Mouse (Mus musculus) lung, postnatal 0 days (tissue): ENCODE data around the gene Bloc1s5. TPM values are rescaled to one million over a fixed set of nuclear protein-coding genes. Genes with fewer than 3 reads are reported as not detected.

Experiments
- ATAC-seq: fragments of 200-750 bp; cut with Nextera tagmentation; 2 replicates; pipeline ENCODE4 v1.8.0; 2017; ENCODE audit warnings: moderate library complexity
- DNase-seq: peaks from one replicate; pipeline ENCODE4 v3.0.0-alpha.2; 2016; ENCODE audit warnings: low spot score
- H3K27ac ChIP-seq: fragments of 300-500 bp; sonication (generic); 2 replicates; pipeline ENCODE4 v1.5.1; 2014; ENCODE audit warnings: antibody characterized with exemption, mild to moderate bottlenecking, low read length, mixed read lengths
- H3K27me3 ChIP-seq: fragments of 300-500 bp; sonication (generic); replicated peaks from 2 replicates; pipeline ENCODE4 v1.6.1; 2014; ENCODE audit warnings: low read length, mixed read lengths; ENCODE audit not compliant: insufficient read depth
- H3K36me3 ChIP-seq: fragments of 300-500 bp; sonication (generic); 2 replicates; pipeline ENCODE4 v1.6.1; 2014; ENCODE audit warnings: low read length, mixed read lengths; ENCODE audit not compliant: insufficient read depth
- H3K4me1 ChIP-seq: fragments of 300-500 bp; sonication (generic); 2 replicates; pipeline ENCODE4 v1.6.1; 2014; ENCODE audit warnings: antibody characterized with exemption, low read depth, low read length, mixed read lengths; ENCODE audit not compliant: insufficient read depth
- H3K4me2 ChIP-seq: fragments of 300-500 bp; sonication (generic); replicated peaks from 2 replicates; pipeline ENCODE4 v1.6.1; 2014; ENCODE audit warnings: low read depth, mild to moderate bottlenecking, low read length, moderate library complexity, mixed read lengths
- H3K4me3 ChIP-seq: fragments of 300-500 bp; sonication (generic); 2 replicates; pipeline ENCODE4 v1.5.1; 2014; ENCODE audit warnings: low read depth, low read length
- H3K9ac ChIP-seq: fragments of 300-500 bp; sonication (generic); replicated peaks from 2 replicates; pipeline ENCODE4 v1.6.1; 2014; ENCODE audit warnings: low read depth, mild to moderate bottlenecking
- H3K9me3 ChIP-seq: fragments of 300-500 bp; sonication (generic); 2 replicates; pipeline ENCODE4 v1.6.1; 2016; ENCODE audit warnings: low read length, mixed read lengths
- CTCF ChIP-seq: IDR thresholded peaks from 2 replicates; pipeline ENCODE4 v1.5.1; 2016; ENCODE audit warnings: antibody characterized with exemption, mild to moderate bottlenecking
- EP300 ChIP-seq: IDR thresholded peaks from 2 replicates; pipeline ENCODE4 v1.6.1; 2016; ENCODE audit warnings: antibody characterized with exemption, mild to moderate bottlenecking, control low read depth
- WGBS: fragments of 180-500 bp; shearing (Covaris S2); extraction: QIAGEN DNeasy Blood & Tissue Kit; methylation state at CpG from one replicate; pipeline ENCODE4 v1.1.7; 2014; 5-methylcytosine and 5-hydroxymethylcytosine counted together
- polyA plus RNA-seq: library from polyadenylated mRNA; unstranded; fragments of >200 nt; fragmentation: Nextera tagmentation; extraction: Ambion mirVana; gene quantifications from 2 replicates; pipeline ENCODE4 v1.2.1, GENCODE M21; 2015

The Bloc1s5 gene
- polyA plus RNA-seq, 1 experiment from 2014 or later = 13.6 TPM

DNA sequence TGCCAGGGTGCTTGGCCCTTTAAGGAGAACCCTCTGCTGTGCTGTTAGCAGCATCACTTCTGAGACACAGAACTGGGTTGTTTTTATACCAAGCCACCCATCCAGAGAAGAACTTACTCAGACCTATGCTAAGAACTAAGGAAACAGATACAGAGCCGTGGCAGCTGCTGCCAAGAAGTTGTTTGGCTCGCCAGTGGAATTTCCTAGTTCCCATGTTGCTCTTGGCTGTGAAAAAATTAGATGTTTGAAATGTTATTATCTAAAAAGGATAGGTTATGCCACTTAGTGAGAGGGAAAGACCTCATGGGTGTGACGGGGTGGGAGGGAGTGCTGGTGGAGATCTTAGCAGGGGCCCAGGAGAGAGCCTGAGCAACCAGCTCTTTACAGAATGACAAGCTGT is 52.1 kb downstream of the Bloc1s5 start:
- Histone ChIP-seq H3K9ac (no peak overlapping the region), H3K36me3 (no peaks in the 10 kb centered on the region), H3K4me3 (no peak overlapping the region), H3K4me1 (peaks cover 10% of the 10 kb centered on the region; the same call in 1 of the 2 replicates), H3K9me3 (no peaks in the 10 kb centered on the region), H3K4me2 (no peak overlapping the region), H3K27me3 (no peaks in the 10 kb centered on the region), H3K27ac (no peak overlapping the region)
- no peak for TF ChIP-seq CTCF
- TF ChIP-seq EP300 = no peak
- WGBS = 24% methylated on average over 3 of the region's 3 CpGs
- DNase-seq (peak; percentile 42), ATAC-seq (no peak)

DNA sequence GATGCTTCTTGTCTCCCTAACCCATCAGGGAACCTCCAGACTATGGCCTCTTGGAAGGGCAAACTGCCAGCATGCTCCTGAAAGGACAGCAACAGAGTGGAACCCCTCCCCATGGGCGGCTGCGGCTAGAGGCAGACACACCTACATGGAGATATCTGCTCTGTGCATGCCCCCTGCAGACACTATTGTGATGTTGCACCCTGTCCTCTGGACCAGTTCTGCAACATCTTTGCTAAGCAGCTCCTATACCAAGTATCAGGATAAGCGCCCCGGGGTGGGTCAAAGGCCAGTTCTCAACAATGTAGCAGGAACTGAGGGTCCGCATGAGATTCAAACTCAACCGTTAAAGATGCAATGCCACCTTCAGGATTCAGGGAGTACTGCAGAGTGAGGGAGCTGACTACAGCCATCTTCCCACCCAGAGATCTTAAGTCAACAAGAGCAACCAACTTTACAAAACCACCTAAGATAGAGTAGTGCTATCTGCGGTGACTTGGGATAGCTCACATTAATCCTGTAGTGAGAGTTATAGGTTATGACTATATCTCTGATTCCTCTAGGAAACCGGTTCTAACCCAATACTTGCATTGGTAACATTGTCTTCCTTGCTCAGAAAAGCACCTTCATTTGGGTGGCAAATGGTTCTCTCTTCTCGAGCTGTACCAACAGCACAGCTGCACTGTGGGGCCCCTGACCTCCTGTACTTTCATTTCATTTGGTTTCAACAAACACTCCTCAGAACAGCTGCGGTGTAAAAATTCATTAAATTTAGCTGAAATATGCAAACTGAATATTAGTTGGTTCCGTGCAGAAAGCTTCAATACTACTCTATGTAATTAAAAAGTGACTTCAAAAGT is 54.1 kb downstream of the Bloc1s5 start:
- H3K4me1 ChIP-seq = peaks cover 10% of the 10 kb centered on the region; the same call in 1 of the 2 replicates
- ATAC-seq (peak; percentile 85), DNase-seq (peak; percentile 89)
- H3K9me3 ChIP-seq = no peaks in the 10 kb centered on the region
- H3K4me2 ChIP-seq = peak overlapping the region; percentile 35
- 36% methylated on average over 11 of the region's 11 CpGs for WGBS
- H3K27me3 ChIP-seq = no peaks in the 10 kb centered on the region
- H3K4me3 ChIP-seq = no peak overlapping the region
- no peak overlapping the region for H3K9ac ChIP-seq
- TF ChIP-seq EP300 (no peak), CTCF (peak; percentile 83)
- H3K27ac ChIP-seq = no peak overlapping the region
- H3K36me3 ChIP-seq = no peaks in the 10 kb centered on the region

DNA sequence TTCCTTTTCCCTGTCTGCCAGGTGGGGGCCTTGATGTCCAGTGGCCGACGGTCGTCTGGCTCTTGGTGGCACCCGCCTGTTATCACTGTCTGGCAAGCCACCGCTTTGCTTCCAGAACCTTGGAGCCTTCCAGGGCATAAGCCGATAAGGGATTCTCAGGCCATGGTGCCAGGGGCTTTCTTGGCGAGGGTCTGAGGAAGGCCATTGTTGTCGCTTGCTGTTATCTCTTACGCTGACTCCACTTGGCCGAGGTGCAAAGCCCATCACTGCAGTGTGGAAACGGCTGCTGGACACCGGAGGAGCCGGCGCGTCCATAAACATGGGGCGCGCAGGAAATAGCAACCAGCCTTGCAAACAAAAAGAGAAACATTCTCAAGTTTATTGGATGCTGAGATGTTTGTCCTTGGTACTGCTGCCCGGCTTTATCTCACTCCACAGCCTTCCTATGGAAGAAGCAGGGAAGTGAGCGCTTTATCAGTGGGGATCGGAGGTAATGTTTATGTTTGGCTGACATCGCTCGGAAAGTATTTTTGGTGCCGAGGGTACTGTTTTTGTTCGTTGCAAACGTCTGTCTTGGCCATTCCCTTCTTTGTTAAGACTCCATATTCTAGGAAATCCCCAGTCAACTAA is 54.8 kb downstream of the Bloc1s5 start:
- ATAC-seq = peak; percentile 84
- no peak for DNase-seq
- no peaks in the 10 kb centered on the region for H3K9me3 ChIP-seq
- H3K36me3 ChIP-seq = no peaks in the 10 kb centered on the region
- TF ChIP-seq CTCF = peak; percentile 10; the same call in 1 of the 2 replicates
- peak; percentile 94 for TF ChIP-seq EP300
- no peak overlapping the region for H3K4me3 ChIP-seq
- peaks cover 10% of the 10 kb centered on the region; the same call in 1 of the 2 replicates for H3K4me1 ChIP-seq
- no peak overlapping the region for H3K27ac ChIP-seq
- WGBS = 42% methylated on average over 25 of the region's 25 CpGs
- H3K27me3 ChIP-seq = no peaks in the 10 kb centered on the region
- no peak overlapping the region for H3K9ac ChIP-seq
- peak overlapping the region; percentile 35 for H3K4me2 ChIP-seq

DNA sequence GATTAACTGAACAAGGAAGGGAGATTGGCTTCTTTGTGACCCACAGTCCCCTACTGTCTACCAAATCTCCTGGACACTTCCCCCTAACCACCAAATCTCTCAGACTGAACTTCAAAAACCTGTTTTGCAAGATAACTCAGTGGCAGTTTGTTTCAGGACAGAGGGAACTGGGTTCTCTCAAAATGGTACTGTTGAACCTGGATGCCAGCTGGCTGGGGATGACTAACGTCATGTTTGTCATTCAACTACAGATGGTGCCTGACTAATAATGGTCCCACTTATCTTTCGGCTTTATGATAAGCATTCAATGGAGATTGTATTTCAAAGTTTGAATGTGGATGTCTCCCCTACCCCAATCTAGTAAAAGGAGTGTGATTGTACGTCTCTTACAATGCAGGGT is 60.2 kb downstream of the Bloc1s5 start:
- Histone ChIP-seq H3K4me3 (no peak overlapping the region), H3K27me3 (no peaks in the 10 kb centered on the region), H3K9ac (no peak overlapping the region), H3K4me1 (no peaks in the 10 kb centered on the region), H3K27ac (no peak overlapping the region), H3K36me3 (no peaks in the 10 kb centered on the region), H3K4me2 (no peak overlapping the region), H3K9me3 (no peaks in the 10 kb centered on the region)
- 45% methylated on average over 3 of the region's 3 CpGs for WGBS
- DNase-seq = no peak
- no peak for ATAC-seq
- TF ChIP-seq EP300 (no peak), CTCF (no peak)

DNA sequence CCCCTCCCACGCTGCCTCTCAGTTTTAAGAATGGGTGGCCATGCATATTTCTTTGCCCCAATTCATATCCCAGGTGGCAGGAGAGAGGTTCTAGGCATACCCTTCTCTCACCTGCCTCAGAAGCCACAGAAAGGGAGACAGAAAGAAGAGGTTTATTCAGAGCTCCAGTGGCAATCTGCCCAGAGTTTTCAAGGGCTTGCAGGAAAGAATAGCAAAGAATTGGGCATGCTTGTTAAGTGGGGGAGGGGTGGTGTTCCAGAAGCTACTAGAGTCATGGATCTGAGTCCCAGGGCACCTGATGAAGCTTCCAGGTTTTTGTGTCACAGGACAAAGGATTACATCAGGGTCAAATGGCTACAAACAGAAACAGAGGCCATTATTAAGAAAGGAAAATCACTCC is 61.6 kb downstream of the Bloc1s5 start:
- Histone ChIP-seq H3K4me1 (no peaks in the 10 kb centered on the region), H3K4me3 (no peak overlapping the region), H3K4me2 (no peak overlapping the region), H3K9ac (no peak overlapping the region), H3K36me3 (no peaks in the 10 kb centered on the region), H3K27ac (no peak overlapping the region), H3K9me3 (no peaks in the 10 kb centered on the region), H3K27me3 (no peaks in the 10 kb centered on the region)
- ATAC-seq (no peak), DNase-seq (no peak)
- TF ChIP-seq CTCF (no peak), EP300 (no peak)
- WGBS = 87% methylated on average over 1 of the region's 1 CpGs

DNA sequence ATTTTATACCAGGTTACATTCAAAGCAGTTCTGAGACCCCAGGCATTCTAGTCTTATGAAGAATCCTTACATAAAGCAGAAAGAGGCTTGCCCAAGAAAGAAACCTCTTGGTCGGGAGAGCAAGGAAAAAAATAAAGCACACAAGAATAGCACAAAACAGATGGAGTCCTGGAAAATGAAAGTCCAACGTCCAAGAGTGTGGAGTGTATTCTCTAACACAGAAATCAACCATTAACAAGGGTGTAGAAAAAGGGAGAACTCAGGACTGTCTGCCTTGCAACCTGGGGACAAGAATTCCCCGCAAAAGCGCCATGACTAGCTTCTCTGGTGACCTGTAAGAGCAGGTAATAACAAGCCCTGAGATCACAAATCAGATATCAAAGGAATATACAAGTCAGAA is 69.7 kb downstream of the Bloc1s5 start:
- Histone ChIP-seq H3K4me3 (no peak overlapping the region), H3K4me2 (no peak overlapping the region), H3K9ac (no peak overlapping the region), H3K36me3 (no peaks in the 10 kb centered on the region), H3K9me3 (no peaks in the 10 kb centered on the region), H3K27ac (no peak overlapping the region), H3K27me3 (no peaks in the 10 kb centered on the region), H3K4me1 (no peaks in the 10 kb centered on the region)
- ATAC-seq (no peak), DNase-seq (no peak)
- TF ChIP-seq EP300 (no peak), CTCF (no peak)
- WGBS = 72% methylated on average over 4 of the region's 4 CpGs
